Mouse (Mus musculus): ENCODE results near the gene Ppp1r16b. TPM values are rescaled to one million over a fixed set of nuclear protein-coding genes. Genes with fewer than 3 reads are reported as not detected.

The Ppp1r16b gene
- polyA plus RNA-seq, 1 experiment from 2014 or later = 8.7 TPM

DNA sequence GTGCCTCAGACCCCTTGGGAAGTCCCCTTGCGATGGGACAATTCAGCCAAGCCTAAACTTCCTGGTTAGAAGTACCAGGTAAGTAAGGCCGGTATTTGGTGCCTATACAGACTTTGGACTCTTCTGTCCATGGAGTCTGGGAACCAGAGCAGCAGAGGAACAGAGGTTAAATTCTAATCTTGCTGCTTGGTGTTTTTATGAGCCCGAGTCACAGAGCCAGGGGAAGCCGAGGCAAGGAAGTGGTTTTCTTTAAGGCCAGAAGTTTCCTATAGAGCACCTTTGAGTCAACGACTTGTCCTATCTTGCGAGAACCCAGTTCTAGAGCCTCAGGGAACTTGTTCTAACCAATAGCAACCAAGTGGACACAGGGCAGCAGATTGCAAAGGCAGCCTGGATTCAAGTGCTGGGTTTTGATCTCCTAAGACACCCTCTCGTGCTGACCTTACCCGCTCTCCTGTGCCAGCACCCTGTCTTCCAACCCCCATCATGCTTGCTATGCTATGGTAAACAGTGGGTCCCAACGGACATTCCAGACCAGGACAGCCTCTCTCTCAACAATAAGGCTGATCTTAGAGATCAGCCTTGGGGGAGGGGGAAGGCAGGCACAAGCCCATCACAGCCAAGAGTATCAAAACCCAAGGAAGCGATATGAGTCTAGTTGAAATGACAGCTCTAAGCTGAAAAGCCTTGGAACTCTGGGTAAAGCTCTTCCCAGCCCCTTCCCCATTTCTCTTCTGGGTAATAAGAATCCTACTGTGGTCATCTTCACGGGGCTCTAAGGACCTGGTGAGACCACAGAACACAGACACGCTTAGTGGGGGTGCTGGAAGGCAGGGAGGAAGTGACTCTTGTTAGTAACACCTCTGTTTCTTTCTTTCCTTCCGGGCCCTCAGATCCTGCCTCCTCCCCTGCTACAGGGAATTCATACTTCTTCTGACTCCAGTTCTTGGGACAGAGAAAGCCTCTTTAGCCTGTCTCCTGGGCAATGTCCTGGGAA lies 4.3 kb downstream of the Ppp1r16b start:
- 64% methylated on average over 13 of the region's 13 CpGs for WGBS
- H3K36me3 ChIP-seq = no peaks in the 10 kb centered on the region
- H3K9ac ChIP-seq (replicated peaks) = no peak overlapping the region
- no peaks in the 10 kb centered on the region for H3K9me3 ChIP-seq
- no peak overlapping the region for H3K27ac ChIP-seq
- ATAC-seq = no peak
- peaks cover 26% of the 10 kb centered on the region for H3K27me3 ChIP-seq
- peak overlapping the region; percentile 99 for H3K4me2 ChIP-seq (replicated peaks)
- 0 out of 2 replicates have a peak overlapping the region, but pooled peaks have one; percentile 63 for H3K4me3 ChIP-seq (replicated peaks)
- peaks cover 69% of the 10 kb centered on the region for H3K4me1 ChIP-seq (replicated peaks)

DNA sequence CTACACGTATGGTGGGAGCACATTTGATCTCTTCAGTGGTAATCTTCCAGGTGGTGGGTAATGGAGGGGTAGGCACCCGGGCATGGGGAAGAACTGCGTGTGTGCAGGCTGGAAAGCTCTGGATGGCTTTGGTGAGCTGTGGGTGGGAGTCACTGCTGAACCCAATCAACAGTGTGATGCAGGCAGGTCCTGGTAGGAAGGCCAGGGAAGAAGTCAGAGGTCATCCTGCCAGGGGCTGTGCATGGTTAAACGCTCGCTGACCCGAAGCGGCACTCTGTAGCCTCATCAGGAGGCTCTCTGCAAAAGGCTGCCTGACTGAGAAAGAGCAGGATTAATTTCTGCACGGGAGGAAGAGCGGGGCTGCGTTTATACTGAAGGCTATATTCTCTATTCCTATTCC lies 5.4 kb downstream of the Ppp1r16b start:
- Histone ChIP-seq H3K9me3 (no peaks in the 10 kb centered on the region), H3K9ac (replicated peaks) (no peak overlapping the region), H3K27ac (no peak overlapping the region), H3K4me2 (replicated peaks) (no peak overlapping the region), H3K4me1 (replicated peaks) (peaks cover 73% of the 10 kb centered on the region), H3K4me3 (replicated peaks) (no peak overlapping the region), H3K36me3 (no peaks in the 10 kb centered on the region), H3K27me3 (peaks cover 25% of the 10 kb centered on the region)
- WGBS = 12% methylated on average over 10 of the region's 10 CpGs
- ATAC-seq = no peak

DNA sequence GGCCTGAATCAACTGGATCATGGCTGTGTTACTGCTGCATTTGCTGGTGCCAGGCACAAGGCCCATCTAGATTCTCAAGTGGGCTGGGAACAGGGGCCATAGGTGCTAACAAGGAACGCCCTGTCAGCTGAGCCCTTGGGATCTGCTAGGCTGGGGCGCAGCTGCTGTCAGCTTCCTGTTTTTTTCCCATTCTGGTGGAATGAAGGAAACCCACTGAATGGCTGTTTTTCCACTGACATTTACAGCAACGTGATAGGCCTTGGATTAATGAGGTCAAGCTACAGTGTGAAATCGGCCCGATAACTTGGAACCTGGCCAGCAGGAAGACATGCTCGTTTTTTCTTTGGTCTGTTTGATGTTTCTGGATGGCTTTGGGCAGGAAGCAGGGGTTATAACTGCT lies 7.6 kb downstream of the Ppp1r16b start:
- no peaks in the 10 kb centered on the region for H3K36me3 ChIP-seq
- no peak overlapping the region for H3K9ac ChIP-seq (replicated peaks)
- H3K27me3 ChIP-seq = peaks cover 23% of the 10 kb centered on the region
- WGBS = 21% methylated on average over 6 of the region's 6 CpGs
- peaks cover 52% of the 10 kb centered on the region for H3K4me1 ChIP-seq (replicated peaks)
- peak; percentile 40; the same call in 1 of the 2 replicates for ATAC-seq
- peak overlapping the region; percentile 63 for H3K27ac ChIP-seq
- no peak overlapping the region for H3K4me3 ChIP-seq (replicated peaks)
- H3K4me2 ChIP-seq (replicated peaks) = no peak overlapping the region
- H3K9me3 ChIP-seq = no peaks in the 10 kb centered on the region

DNA sequence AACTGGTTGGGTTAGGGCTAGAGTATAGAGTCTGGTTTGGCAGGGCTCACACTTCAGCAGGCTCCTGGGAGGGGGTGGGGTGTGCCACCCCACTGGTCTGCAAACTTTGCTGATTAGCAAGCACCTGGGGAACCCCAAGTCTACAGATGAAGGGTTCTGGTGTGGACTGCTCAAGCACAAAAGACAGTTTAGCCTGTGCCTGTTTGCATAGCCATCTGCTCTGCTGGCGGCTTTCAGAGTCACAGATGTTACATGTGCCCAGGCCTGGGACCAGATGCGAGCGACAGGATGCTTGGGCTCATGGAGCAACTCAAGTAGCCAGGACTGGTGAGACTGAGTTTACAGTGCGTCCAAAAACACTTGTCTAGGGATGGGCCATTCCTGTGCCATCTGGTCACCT lies 8.3 kb downstream of the Ppp1r16b start:
- Histone ChIP-seq H3K9me3 (no peaks in the 10 kb centered on the region), H3K4me1 (replicated peaks) (peaks cover 45% of the 10 kb centered on the region), H3K4me3 (replicated peaks) (no peak overlapping the region), H3K9ac (replicated peaks) (no peak overlapping the region), H3K27me3 (peaks cover 22% of the 10 kb centered on the region), H3K36me3 (no peaks in the 10 kb centered on the region), H3K27ac (peak overlapping the region; percentile 63; the same call in 1 of the 2 replicates), H3K4me2 (replicated peaks) (no peak overlapping the region)
- peak; percentile 38 for ATAC-seq
- 61% methylated on average over 4 of the region's 4 CpGs for WGBS

DNA sequence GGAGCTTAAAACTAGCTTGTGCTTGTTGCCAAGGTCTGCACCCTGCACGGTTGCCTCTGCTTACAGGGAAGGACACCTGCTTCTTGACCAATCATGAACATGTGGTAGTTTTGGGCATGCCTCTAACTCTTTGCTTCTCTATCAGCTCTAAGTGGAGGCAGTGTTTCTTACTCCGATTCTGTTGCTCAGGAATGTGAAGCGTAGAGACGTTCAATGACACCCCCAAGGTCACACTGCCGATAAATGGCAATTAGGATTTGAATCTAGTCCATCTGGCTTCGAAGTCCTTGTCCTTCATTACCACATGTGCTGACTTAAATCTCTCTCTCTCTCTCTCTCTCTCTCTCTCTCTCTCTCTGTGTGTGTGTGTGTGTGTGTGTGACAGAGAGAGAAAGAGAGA lies 8.9 kb downstream of the Ppp1r16b start:
- Histone ChIP-seq H3K36me3 (no peaks in the 10 kb centered on the region), H3K9ac (replicated peaks) (no peak overlapping the region), H3K4me1 (replicated peaks) (peaks cover 39% of the 10 kb centered on the region), H3K4me2 (replicated peaks) (no peak overlapping the region), H3K4me3 (replicated peaks) (no peak overlapping the region), H3K27me3 (peaks cover 16% of the 10 kb centered on the region), H3K27ac (no peak overlapping the region), H3K9me3 (no peaks in the 10 kb centered on the region)
- ATAC-seq = no peak
- 80% methylated on average over 6 of the region's 6 CpGs for WGBS

DNA sequence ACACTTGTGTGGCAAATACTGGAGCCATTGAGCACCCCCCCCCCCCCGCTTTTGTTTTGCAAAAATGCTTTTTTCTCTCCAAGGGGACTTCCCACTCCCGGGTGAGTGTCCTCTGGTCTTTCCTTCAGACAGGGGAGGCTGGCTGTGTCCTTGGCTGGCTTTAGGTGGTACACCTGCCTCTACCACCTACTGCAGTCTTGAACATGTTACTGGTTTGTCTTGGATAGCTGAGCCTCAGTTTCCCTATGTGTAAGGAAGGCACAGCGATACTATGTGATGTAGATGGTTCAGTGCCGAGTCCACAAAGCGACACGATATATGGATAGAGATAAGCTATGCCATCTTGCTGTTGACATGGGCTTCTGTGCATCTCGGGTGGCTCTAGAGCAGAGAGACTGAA lies 9.6 kb downstream of the Ppp1r16b start:
- Histone ChIP-seq H3K4me2 (replicated peaks) (no peak overlapping the region), H3K9ac (replicated peaks) (no peak overlapping the region), H3K27me3 (peaks cover 9% of the 10 kb centered on the region), H3K36me3 (no peaks in the 10 kb centered on the region), H3K4me1 (replicated peaks) (peaks cover 35% of the 10 kb centered on the region), H3K27ac (no peak overlapping the region), H3K9me3 (no peaks in the 10 kb centered on the region), H3K4me3 (replicated peaks) (no peak overlapping the region)
- no peak for ATAC-seq
- WGBS = 89% methylated on average over 7 of the region's 7 CpGs

DNA sequence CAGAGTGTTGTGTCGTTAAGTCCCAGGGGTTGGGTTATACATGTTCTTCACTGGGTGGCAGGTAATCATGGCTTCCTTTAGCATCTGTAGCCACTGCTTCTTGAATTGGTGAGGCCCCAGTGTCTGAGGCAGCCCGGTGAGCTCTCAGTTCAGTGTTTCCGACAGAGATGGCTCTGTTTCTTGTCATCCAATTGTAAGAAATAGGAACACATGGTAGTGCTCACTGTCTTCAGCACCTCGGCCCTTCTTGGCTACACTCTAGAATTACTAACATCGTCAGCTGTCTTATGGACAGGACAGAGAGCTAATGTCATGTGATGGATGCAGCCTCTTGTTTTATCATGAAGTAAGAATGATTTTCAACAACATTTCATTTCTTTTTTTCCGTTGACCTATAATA lies 10.0 kb downstream of the Ppp1r16b start:
- ATAC-seq = no peak
- Histone ChIP-seq H3K27ac (no peak overlapping the region), H3K4me1 (replicated peaks) (peaks cover 34% of the 10 kb centered on the region), H3K4me2 (replicated peaks) (no peak overlapping the region), H3K9me3 (no peaks in the 10 kb centered on the region), H3K36me3 (no peaks in the 10 kb centered on the region), H3K27me3 (peaks cover 5% of the 10 kb centered on the region), H3K9ac (replicated peaks) (no peak overlapping the region), H3K4me3 (replicated peaks) (no peak overlapping the region)
- WGBS = 92% methylated on average over 6 of the region's 6 CpGs

DNA sequence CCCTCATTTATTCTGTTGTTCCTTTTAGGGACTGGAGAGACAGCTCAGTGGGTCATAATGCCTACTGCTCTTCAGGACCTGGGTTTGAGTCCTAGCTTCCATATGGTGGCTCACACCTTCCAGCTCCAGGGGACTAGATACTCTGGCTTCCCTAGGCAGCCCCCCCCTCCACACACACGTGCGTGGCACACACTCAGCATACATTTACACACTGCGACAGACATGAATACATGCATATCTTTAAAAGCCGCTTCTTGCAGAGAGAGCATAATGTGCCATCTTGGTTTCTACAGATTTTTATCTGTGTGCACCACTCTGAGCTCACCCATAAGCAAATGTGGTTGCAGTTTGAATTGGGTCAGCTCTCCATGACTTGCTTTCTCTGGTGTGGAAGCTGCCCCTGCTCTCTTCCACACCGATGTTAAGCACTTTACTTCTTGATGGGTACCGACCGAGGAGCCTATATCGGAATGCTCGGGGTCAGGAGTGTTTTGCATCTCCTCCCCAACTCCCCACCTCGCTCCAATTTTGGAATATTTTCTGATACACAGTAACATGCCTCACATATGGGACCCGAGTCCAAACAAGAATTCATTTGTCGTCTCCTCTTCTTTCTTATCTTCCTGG lies 10.8 kb downstream of the Ppp1r16b start:
- no peaks in the 10 kb centered on the region for H3K36me3 ChIP-seq
- no peak overlapping the region for H3K4me3 ChIP-seq (replicated peaks)
- ATAC-seq = no peak
- no peaks in the 10 kb centered on the region for H3K27me3 ChIP-seq
- 90% methylated on average over 12 of the region's 12 CpGs for WGBS
- no peak overlapping the region for H3K27ac ChIP-seq
- no peaks in the 10 kb centered on the region for H3K9me3 ChIP-seq
- no peak overlapping the region for H3K4me2 ChIP-seq (replicated peaks)
- no peak overlapping the region for H3K9ac ChIP-seq (replicated peaks)
- peaks cover 36% of the 10 kb centered on the region for H3K4me1 ChIP-seq (replicated peaks)

DNA sequence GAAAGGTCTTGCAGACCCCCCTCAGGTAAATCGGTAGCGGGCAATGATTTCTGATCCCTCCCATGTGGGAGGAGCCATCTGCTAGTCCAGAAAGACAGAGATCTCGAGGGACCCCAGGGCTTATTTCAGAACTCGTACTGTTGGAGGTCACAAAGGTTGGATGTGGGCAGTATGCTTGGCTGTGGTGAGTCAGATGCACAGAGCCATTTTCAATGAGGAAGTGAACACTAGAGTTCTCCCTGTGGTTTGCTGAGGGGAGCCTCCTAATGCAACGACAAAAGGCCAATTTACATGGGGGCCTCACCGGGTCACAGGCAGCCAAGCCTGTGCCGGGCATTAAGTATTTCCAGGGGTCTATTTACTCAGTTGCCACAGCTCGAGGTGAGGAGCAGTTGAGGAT lies 12.7 kb downstream of the Ppp1r16b start:
- ATAC-seq = no peak
- H3K9ac ChIP-seq (replicated peaks) = no peak overlapping the region
- no peak overlapping the region for H3K4me2 ChIP-seq (replicated peaks)
- H3K9me3 ChIP-seq = no peaks in the 10 kb centered on the region
- H3K27ac ChIP-seq = no peak overlapping the region
- H3K36me3 ChIP-seq = no peaks in the 10 kb centered on the region
- H3K4me3 ChIP-seq (replicated peaks) = no peak overlapping the region
- no peaks in the 10 kb centered on the region for H3K27me3 ChIP-seq
- 55% methylated on average over 8 of the region's 8 CpGs for WGBS
- peaks cover 46% of the 10 kb centered on the region for H3K4me1 ChIP-seq (replicated peaks)

DNA sequence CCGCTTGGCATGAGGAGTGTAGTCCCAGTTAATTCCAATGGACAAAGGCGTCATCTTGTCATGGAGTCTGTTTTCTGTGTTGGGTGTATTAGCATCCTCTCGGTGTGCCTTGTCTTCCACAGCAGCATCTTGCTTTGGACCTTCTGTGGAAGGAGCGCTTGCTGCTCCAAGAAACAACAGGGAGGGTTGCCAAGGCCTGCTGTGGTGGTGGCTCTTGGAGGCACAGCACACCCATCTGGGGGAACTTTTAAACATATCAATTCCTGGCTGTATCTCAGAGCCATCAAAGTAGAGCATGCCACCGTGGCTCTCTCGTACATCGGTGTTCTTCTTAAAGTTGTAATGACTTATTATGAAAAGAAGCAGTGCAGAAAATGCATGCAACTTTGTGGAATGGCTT lies 13.9 kb downstream of the Ppp1r16b start:
- 96% methylated on average over 7 of the region's 7 CpGs for WGBS
- Histone ChIP-seq H3K9ac (replicated peaks) (no peak overlapping the region), H3K36me3 (no peaks in the 10 kb centered on the region), H3K4me3 (replicated peaks) (no peak overlapping the region), H3K9me3 (no peaks in the 10 kb centered on the region), H3K4me2 (replicated peaks) (no peak overlapping the region), H3K4me1 (replicated peaks) (peaks cover 41% of the 10 kb centered on the region), H3K27ac (no peak overlapping the region), H3K27me3 (no peaks in the 10 kb centered on the region)
- no peak for ATAC-seq

DNA sequence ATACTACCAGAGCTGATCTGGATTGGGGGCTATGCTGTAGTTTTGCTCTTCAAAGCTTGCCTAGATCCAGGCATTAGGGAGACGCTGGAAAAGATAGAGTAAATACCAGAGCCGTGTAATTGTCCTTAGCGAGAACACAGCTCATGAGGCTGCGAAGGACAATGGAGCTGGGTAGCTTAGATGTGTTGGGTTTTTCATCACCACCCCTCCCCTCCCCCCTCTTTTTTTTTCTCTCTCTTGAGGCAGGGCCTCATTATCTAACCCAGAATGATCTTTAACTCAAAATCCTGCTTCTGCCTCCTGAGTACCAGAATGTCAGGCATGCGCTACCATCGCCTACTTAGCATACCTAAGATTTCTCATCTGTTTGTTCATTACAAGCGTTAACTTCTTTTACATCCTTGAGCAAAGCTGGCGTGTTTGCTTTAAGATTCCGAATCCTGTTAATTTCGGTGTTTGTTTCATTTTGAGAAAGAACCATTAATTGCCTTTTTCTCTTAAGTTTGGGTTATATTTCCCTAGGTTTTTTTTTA lies 15.2 kb downstream of the Ppp1r16b start:
- no peaks in the 10 kb centered on the region for H3K27me3 ChIP-seq
- WGBS = 37% methylated on average over 10 of the region's 10 CpGs
- no peak overlapping the region for H3K4me2 ChIP-seq (replicated peaks)
- H3K9me3 ChIP-seq = no peaks in the 10 kb centered on the region
- H3K9ac ChIP-seq (replicated peaks) = no peak overlapping the region
- no peak for ATAC-seq
- no peak overlapping the region for H3K4me3 ChIP-seq (replicated peaks)
- peaks cover 42% of the 10 kb centered on the region for H3K4me1 ChIP-seq (replicated peaks)
- peak overlapping the region; percentile 36; the same call in 1 of the 2 replicates for H3K27ac ChIP-seq
- H3K36me3 ChIP-seq = no peaks in the 10 kb centered on the region

DNA sequence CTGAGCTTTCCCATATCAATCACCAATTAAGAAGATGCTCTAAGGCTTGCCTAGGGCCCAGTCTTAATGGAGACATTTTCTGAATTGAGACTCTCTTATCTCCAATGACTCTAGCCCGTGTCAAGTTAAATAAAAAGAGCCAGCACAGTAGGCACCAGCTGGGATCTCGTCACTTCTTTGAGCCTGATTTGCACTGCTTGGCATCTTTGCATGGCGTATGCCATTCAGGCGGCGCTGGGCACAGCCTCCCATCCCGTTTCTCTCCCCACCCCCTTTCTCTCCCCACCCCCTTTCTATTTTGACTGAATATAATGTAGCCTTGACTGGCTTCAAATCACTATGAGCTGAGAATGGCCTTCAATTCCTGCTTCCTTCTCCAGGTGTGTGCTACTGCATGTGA lies 16.5 kb downstream of the Ppp1r16b start:
- Histone ChIP-seq H3K4me3 (replicated peaks) (no peak overlapping the region), H3K36me3 (no peaks in the 10 kb centered on the region), H3K4me2 (replicated peaks) (no peak overlapping the region), H3K27me3 (no peaks in the 10 kb centered on the region), H3K9ac (replicated peaks) (no peak overlapping the region), H3K4me1 (replicated peaks) (peaks cover 42% of the 10 kb centered on the region), H3K27ac (peak overlapping the region; percentile 56; the same call in 1 of the 2 replicates), H3K9me3 (no peaks in the 10 kb centered on the region)
- peak; percentile 29; the same call in 1 of the 2 replicates for ATAC-seq
- 61% methylated on average over 6 of the region's 6 CpGs for WGBS

Measured in midbrain, embryonic 13.5 days (tissue).